In the genomic region with DNA sequence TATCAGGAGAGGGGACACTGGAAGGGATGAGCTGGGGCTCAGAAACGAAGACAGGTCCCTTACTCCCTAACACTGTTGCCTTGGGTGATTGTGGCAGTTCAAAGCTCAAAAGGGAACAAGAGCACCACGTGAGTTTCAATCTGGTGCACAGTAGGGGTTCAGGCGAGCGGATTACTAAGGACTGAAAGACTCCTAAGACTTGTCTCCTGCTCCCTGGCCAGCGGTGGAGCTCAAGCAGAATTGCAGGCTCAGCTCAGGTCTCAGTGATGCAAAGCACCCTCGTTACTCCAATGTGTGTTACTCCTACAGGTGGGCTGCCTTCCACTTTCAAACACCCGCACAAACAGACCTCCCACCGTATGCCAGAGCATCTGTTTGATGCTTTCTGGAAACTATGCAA, we compare ENCODE assay signal across 11 mouse cellular contexts. TPM values are rescaled to one million over a fixed set of nuclear protein-coding genes. Genes with fewer than 3 reads are reported as not detected.
DNase-seq lines count a peak whose midpoint lies in the region; ATAC-seq and TF ChIP-seq lines count a peak whose summit lies in the region.
"Had no signal": no experiment of that assay in that cellular context is flagged by ENCODE, and none has a peak within 500 bp of the region (broad histone marks: within the 10 kb centered on the region; RNA-seq: fewer than 3 reads in every experiment).

No protein-coding gene starts in this region.

- DNase-seq in heart, postnatal 14 days = no peak
- peak; percentile 58 for DNase-seq in midbrain, embryonic 10.5 days (ENCODE audit: low spot score)
- DNase-seq in midbrain, postnatal 0 days (ENCODE audit: low spot score) = no peak
- peak; percentile 52 for DNase-seq in induced T-regulatory cell, adult 2 months (ENCODE audit: low read depth)
- DNase-seq in retina, postnatal 1 day = peak; percentile 36
- DNase-seq in left cerebral cortex, adult 18-20 months (ENCODE audit: low spot score in 2 of 2) = no peak
- no peak for DNase-seq in MN1 (ENCODE audit: low spot score)

- no peak for ATAC-seq in heart, embryonic 12.5 days (ENCODE audit: insufficient number of reproducible peaks, low FRiP score)
- no peak for ATAC-seq in midbrain, postnatal 0 days (ENCODE audit: low FRiP score)

- no peak overlapping the region for H3K27ac ChIP-seq in heart, embryonic 12.5 days (ENCODE audit: poor library complexity, severe bottlenecking)
- H3K27ac ChIP-seq in midbrain, embryonic 10.5 days (replicated peaks) = peak overlapping the region; percentile 92
- no peak overlapping the region for H3K27ac ChIP-seq in midbrain, postnatal 0 days (ENCODE audit: low read depth, low read length)
- H3K27ac ChIP-seq: lung, embryonic 15.5 days had no signal

- H3K36me3 ChIP-seq in heart, embryonic 12.5 days = no peaks in the 10 kb centered on the region
- H3K36me3 ChIP-seq in midbrain, embryonic 10.5 days = peaks cover 12% of the 10 kb centered on the region
- H3K36me3 ChIP-seq in midbrain, postnatal 0 days (ENCODE audit: insufficient read depth, low read length) = no peaks in the 10 kb centered on the region
- H3K36me3 ChIP-seq: G1E; lung, embryonic 15.5 days had no signal

- H3K27me3 ChIP-seq in heart, embryonic 12.5 days (replicated peaks) = peaks cover 38% of the 10 kb centered on the region
- H3K27me3 ChIP-seq in midbrain, embryonic 10.5 days (ENCODE audit: low read depth, poor library complexity, severe bottlenecking) = no peaks in the 10 kb centered on the region
- no peaks in the 10 kb centered on the region for H3K27me3 ChIP-seq in midbrain, postnatal 0 days (ENCODE audit: insufficient read depth, low read length)

- no peaks in the 10 kb centered on the region for H3K9me3 ChIP-seq in heart, embryonic 12.5 days (replicated peaks)
- 0 out of 2 replicates have a peak, but pooled peaks cover 4% of the 10 kb centered on the region for H3K9me3 ChIP-seq in midbrain, embryonic 10.5 days (replicated peaks)
- no peaks in the 10 kb centered on the region for H3K9me3 ChIP-seq in midbrain, postnatal 0 days (ENCODE audit: low read length)
- H3K9me3 ChIP-seq: G1E; lung, embryonic 15.5 days had no signal

- no peak for TF ChIP-seq CTCF in midbrain, postnatal 0 days (IDR thresholded peaks at IDR 0.05)

- no peaks in the 10 kb centered on the region for H3K4me1 ChIP-seq in heart, embryonic 12.5 days (replicated peaks)
- H3K4me1 ChIP-seq in midbrain, embryonic 10.5 days = peaks cover 55% of the 10 kb centered on the region
- H3K4me1 ChIP-seq in midbrain, postnatal 0 days (ENCODE audit: insufficient read depth, low read length) = no peaks in the 10 kb centered on the region
- H3K4me1 ChIP-seq: lung, embryonic 15.5 days had no signal

- H3K4me2 ChIP-seq in heart, embryonic 12.5 days = peak overlapping the region; percentile 93
- H3K4me2 ChIP-seq in midbrain, postnatal 0 days (ENCODE audit: low read depth, low read length, poor library complexity, severe bottlenecking) = no peak overlapping the region

- no peak overlapping the region for H3K9ac ChIP-seq in heart, embryonic 12.5 days
- no peak overlapping the region for H3K9ac ChIP-seq in midbrain, postnatal 0 days (replicated peaks; ENCODE audit: low read length, poor library complexity, severe bottlenecking)

- WGBS in heart, embryonic 12.5 days = 11% methylated on average over 8 of the region's 8 CpGs
- 13% methylated on average over 8 of the region's 8 CpGs for WGBS in midbrain, embryonic 10.5 days
- WGBS in midbrain, postnatal 0 days = 20% methylated on average over 8 of the region's 8 CpGs

- intact Hi-C loops in heart, postnatal 14 days (cut with DNase I) = no loop called here

- no peak overlapping the region for H3K4me3 ChIP-seq in heart, embryonic 12.5 days
- H3K4me3 ChIP-seq in midbrain, embryonic 10.5 days = peak overlapping the region; percentile 67
- no peak overlapping the region for H3K4me3 ChIP-seq in midbrain, postnatal 0 days (ENCODE audit: low read depth, low read length)

RNA-seq across cellular contexts. Expression of a gene that starts 45.5 kb away (rescaled TPM):
- polyA plus RNA-seq in heart, embryonic 12.5 days (2016; fragmentation: Nextera tagmentation; extraction: Ambion mirVana) = 0.40 and 0.69 TPM in 2 replicates
- total RNA-seq in heart, postnatal 14 days (2021) = under 1 TPM; 0.48 to 0.51 TPM
- polyA plus RNA-seq in midbrain, embryonic 10.5 days (2016; fragmentation: Nextera tagmentation; extraction: Ambion mirVana) = 8.5 and 12.4 TPM in 2 replicates
- total RNA-seq in midbrain, postnatal 0 days (2014; rRNA removed) = 3.2 and 3.6 TPM in 2 replicates
- 6.3 and 8.3 TPM in 2 replicates for polyA plus RNA-seq in midbrain, postnatal 0 days (2015; fragmentation: Nextera tagmentation; extraction: Ambion mirVana)
- 1 to 10 TPM; 1.7 to 3.3 TPM for total RNA-seq in left cerebral cortex, adult 18-20 months (2021)
- total RNA-seq: common myeloid progenitor, adult 5-6 weeks had no signal
- polyA plus RNA-seq: G1E had no signal

Comparison
In these comparisons a context has a peak if more than half of its experiments do, and no peak if none do; other contexts are left out.
1. DNase-seq: peak in midbrain, embryonic 10.5 days (single experiment), induced T-regulatory cell, adult 2 months (single experiment) and retina, postnatal 1 day (single experiment); none in heart, postnatal 14 days (0 of 2), midbrain, postnatal 0 days (single experiment), left cerebral cortex, adult 18-20 months (0 of 2) and MN1 (single experiment).